Mouse (Mus musculus) lung, embryonic 14.5 days (tissue): Measurements from ENCODE around the gene Lrrc25. TPM values are rescaled to one million over a fixed set of nuclear protein-coding genes. Genes with fewer than 3 reads are reported as not detected.

Experiments
- ATAC-seq: fragments of 200-750 bp; cut with Nextera tagmentation; 2 replicates; pipeline ENCODE4 v1.8.0; 2017; ENCODE audit warnings: mild to moderate bottlenecking, moderate TSS enrichment, moderate library complexity; ENCODE audit not compliant: insufficient read depth
- DNase-seq: peaks from one replicate; pipeline ENCODE4 v3.0.0-alpha.2; 2015
- H3K27ac ChIP-seq: fragments of 300-500 bp; sonication (generic); 2 replicates; pipeline ENCODE4 v1.5.1; 2014; ENCODE audit warnings: low read depth, mild to moderate bottlenecking, moderate library complexity
- H3K27me3 ChIP-seq: fragments of 300-500 bp; sonication (generic); 2 replicates; pipeline ENCODE4 v1.6.1; 2014; ENCODE audit warnings: low read length, control low read depth; ENCODE audit not compliant: insufficient read depth
- H3K36me3 ChIP-seq: fragments of 300-500 bp; sonication (generic); 2 replicates; pipeline ENCODE4 v1.6.1; 2014; ENCODE audit warnings: control low read depth; ENCODE audit not compliant: insufficient read depth
- H3K4me1 ChIP-seq: fragments of 300-500 bp; sonication (generic); 2 replicates; pipeline ENCODE4 v1.6.1; 2014; ENCODE audit warnings: antibody characterized with exemption, control low read depth; ENCODE audit not compliant: insufficient read depth
- H3K4me2 ChIP-seq: fragments of 300-500 bp; sonication (generic); 2 replicates; pipeline ENCODE4 v1.6.1; 2014; ENCODE audit warnings: mild to moderate bottlenecking
- H3K4me3 ChIP-seq: fragments of 300-500 bp; sonication (generic); 2 replicates; pipeline ENCODE4 v1.5.1; 2014; ENCODE audit warnings: low read depth, low read length
- H3K9ac ChIP-seq: fragments of 300-500 bp; sonication (generic); 2 replicates; pipeline ENCODE4 v1.6.1; 2014
- H3K9me3 ChIP-seq: fragments of 300-500 bp; sonication (generic); 2 replicates; pipeline ENCODE4 v1.6.1; 2016; ENCODE audit warnings: low read depth, low read length, control low read depth
- CTCF ChIP-seq: IDR thresholded peaks from 2 replicates; pipeline ENCODE4 v1.5.1; 2016; ENCODE audit warnings: antibody characterized with exemption, low read depth
- WGBS: fragments of 180-500 bp; shearing (Covaris S2); extraction: QIAGEN DNeasy Blood & Tissue Kit; methylation state at CpG from one replicate; pipeline ENCODE4 v1.1.7; 2014; 5-methylcytosine and 5-hydroxymethylcytosine counted together
- polyA plus RNA-seq: library from polyadenylated mRNA; unstranded; fragments of >200 nt; fragmentation: Nextera tagmentation; extraction: Ambion mirVana; gene quantifications from 2 replicates; pipeline ENCODE4 v1.2.1, GENCODE M21; 2014

Lrrc25 gene
- polyA plus RNA-seq, 1 experiment from 2014 or later: 1.9 TPM

GRCm38 (mm10) chr8:70655469-70655868 is 39.5 kb downstream of the Lrrc25 start:
- WGBS: 58% methylated on average over 2 of the region's 2 CpGs
- Histone ChIP-seq H3K27me3 (no peaks in the 10 kb centered on the region), H3K9me3 (no peaks in the 10 kb centered on the region), H3K4me1 (peaks cover 9% of the 10 kb centered on the region), H3K27ac (no peak overlapping the region), H3K9ac (no peak overlapping the region), H3K36me3 (peaks cover 50% of the 10 kb centered on the region), H3K4me3 (no peak overlapping the region), H3K4me2 (no peak overlapping the region)
- DNase-seq: no peak
- ATAC-seq: no peak
- TF ChIP-seq CTCF: no peak

DNA sequence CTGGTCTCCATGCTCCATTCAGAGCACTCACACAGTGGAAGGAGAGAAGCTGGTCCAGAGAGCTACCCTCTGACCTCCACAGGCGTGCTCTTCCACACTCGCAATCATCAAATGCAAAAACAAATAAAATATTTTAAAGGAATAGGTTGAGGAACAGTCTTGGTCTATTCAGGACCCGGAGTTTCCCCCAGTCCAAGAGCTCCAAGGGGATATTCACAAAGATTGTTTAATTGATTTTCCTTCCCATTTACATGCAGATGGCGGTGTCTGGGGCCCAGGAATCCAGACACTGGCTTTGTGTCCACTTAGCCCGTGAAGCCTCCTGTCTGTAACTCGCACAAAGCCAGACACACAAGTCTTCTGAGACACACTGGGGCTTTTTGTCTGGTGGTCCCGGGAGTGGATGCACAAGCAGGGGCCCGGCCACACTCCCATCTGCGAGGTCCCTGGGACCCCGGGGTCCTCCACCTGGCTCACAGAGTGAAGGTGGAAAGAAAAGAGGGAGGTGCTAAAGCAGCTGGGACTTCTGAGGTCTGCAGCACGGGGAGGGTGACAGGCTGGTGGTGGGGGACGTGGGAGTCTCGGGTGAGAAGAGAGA is 40.3 kb downstream of the Lrrc25 start:
- H3K27ac ChIP-seq: no peak overlapping the region
- ATAC-seq (no peak), DNase-seq (no peak)
- peaks cover 9% of the 10 kb centered on the region for H3K4me1 ChIP-seq
- H3K27me3 ChIP-seq: no peaks in the 10 kb centered on the region
- H3K36me3 ChIP-seq: peaks cover 42% of the 10 kb centered on the region
- H3K4me2 ChIP-seq: no peak overlapping the region
- no peak overlapping the region for H3K4me3 ChIP-seq
- no peak overlapping the region for H3K9ac ChIP-seq
- no peaks in the 10 kb centered on the region for H3K9me3 ChIP-seq
- WGBS: 75% methylated on average over 13 of the region's 13 CpGs
- TF ChIP-seq CTCF: no peak

DNA sequence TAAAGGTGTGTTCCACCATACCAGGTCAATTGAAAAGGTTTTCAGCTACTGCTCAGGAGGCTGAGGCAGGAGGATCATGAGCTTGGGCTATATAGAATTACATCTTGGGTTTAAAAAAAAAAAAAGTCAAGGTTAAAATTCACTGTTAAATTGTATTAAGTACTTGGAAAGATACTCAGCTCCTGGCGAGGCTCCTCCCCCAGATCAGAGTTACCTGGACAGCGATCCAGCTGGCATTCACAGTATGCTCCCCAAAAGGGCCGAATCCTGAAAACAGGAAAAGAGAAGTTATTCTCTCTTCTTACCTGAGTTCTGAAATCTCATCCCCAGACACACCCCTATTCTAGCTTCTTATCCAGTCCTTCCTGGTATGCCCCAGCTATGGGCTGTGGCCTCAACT is 41.3 kb downstream of the Lrrc25 start:
- Histone ChIP-seq H3K4me1 (peaks cover 9% of the 10 kb centered on the region), H3K36me3 (peaks cover 34% of the 10 kb centered on the region), H3K4me2 (no peak overlapping the region), H3K9me3 (no peaks in the 10 kb centered on the region), H3K27ac (no peak overlapping the region), H3K27me3 (no peaks in the 10 kb centered on the region), H3K4me3 (no peak overlapping the region), H3K9ac (no peak overlapping the region)
- WGBS: 94% methylated on average over 3 of the region's 3 CpGs
- no peak for ATAC-seq
- no peak for DNase-seq
- no peak for TF ChIP-seq CTCF

DNA sequence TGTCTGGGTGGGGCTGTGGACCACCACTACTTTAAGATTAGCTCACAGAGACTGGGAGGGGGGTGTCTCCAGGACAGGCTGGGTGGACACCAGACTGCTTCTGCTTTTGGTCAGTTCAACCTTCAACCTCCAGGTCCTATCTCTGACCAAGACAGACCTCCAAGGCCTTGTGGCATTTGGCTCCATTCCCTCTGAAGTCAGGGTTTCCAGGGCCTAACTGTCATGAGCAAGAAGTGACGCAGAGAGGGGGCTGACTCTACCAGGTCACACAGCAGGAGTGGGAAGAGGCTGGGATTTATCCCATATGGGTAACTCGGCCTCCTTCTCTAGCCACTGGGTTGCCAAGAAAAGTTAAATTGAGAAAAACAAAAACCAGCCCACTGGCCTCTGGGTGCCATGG is 41.8 kb downstream of the Lrrc25 start:
- H3K27ac ChIP-seq: no peak overlapping the region
- DNase-seq (no peak), ATAC-seq (no peak)
- peaks cover 9% of the 10 kb centered on the region for H3K4me1 ChIP-seq
- no peaks in the 10 kb centered on the region for H3K27me3 ChIP-seq
- no peak for TF ChIP-seq CTCF
- WGBS: 74% methylated on average over 2 of the region's 2 CpGs
- no peaks in the 10 kb centered on the region for H3K9me3 ChIP-seq
- H3K4me2 ChIP-seq: peak overlapping the region; percentile 91; the same call in 1 of the 2 replicates
- no peak overlapping the region for H3K4me3 ChIP-seq
- H3K9ac ChIP-seq: peak overlapping the region; percentile 83; the same call in 1 of the 2 replicates
- peaks cover 29% of the 10 kb centered on the region for H3K36me3 ChIP-seq

DNA sequence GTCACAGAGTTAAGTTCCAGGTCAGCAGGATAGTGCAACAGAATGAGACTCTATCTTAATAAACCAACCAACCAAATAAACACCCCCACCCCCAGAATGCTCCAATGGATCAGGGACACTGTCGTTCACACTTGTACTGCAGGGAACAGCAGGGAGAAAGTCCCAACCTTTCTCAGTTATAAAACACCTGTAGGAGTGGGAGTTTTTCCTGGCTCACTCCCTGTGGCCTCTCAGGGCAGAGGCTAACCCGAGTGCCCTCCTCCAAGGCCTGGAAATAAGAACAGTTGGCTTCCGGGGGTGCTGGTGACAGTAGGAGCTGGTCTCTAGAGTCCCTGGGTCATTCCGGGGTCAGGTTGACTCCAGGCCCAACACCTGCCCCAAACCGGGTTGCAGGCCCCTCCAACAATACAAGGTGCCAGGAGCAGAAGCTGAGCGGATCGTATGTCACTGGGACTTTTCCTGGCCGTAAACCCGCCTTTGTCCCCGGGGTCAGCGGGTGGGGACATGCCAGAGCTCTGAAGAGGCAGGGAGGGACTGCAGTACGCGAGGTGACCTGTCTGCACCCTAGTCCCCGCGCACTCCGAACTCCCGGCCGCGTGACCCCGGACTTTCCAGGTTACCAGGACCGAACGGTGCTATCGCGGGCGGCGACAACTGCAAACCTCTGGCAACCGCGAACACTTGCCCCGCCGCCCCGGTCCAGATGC is 43.1 kb downstream of the Lrrc25 start:
- WGBS: 2% methylated on average over 31 of the region's 31 CpGs
- H3K4me3 ChIP-seq: peak overlapping the region; percentile 79
- H3K27me3 ChIP-seq: no peaks in the 10 kb centered on the region
- no peak for TF ChIP-seq CTCF
- H3K36me3 ChIP-seq: peaks cover 24% of the 10 kb centered on the region
- no peaks in the 10 kb centered on the region for H3K9me3 ChIP-seq
- peak; percentile 59; the same call in 1 of the 2 replicates for ATAC-seq
- H3K4me2 ChIP-seq: peak overlapping the region; percentile 91
- no peak for DNase-seq
- H3K4me1 ChIP-seq: peaks cover 9% of the 10 kb centered on the region
- peak overlapping the region; percentile 73 for H3K27ac ChIP-seq
- H3K9ac ChIP-seq: peak overlapping the region; percentile 83

- H3K9ac ChIP-seq: peak overlapping the region; percentile 83
- DNase-seq (peak; percentile 98), ATAC-seq (peak; percentile 97)
- no peaks in the 10 kb centered on the region for H3K27me3 ChIP-seq
- H3K9me3 ChIP-seq: no peaks in the 10 kb centered on the region
- WGBS: 1% methylated on average over 44 of the region's 44 CpGs
- H3K4me3 ChIP-seq: peak overlapping the region; percentile 79
- H3K27ac ChIP-seq: peak overlapping the region; percentile 73
- peak overlapping the region; percentile 91 for H3K4me2 ChIP-seq
- no peak for TF ChIP-seq CTCF
- peaks cover 18% of the 10 kb centered on the region for H3K36me3 ChIP-seq
- peaks cover 9% of the 10 kb centered on the region for H3K4me1 ChIP-seq
Measured at GRCm38 (mm10) chr8:70659604-70660272, 43.8 kb downstream of the Lrrc25 start.

- H3K27me3 ChIP-seq: no peaks in the 10 kb centered on the region
- ATAC-seq: peak; percentile 75
- peak within 1 kb of the TSS; percentile 73 for H3K27ac ChIP-seq
- no peak for TF ChIP-seq CTCF
- peaks cover 9% of the 10 kb centered on the region for H3K4me1 ChIP-seq
- 3% methylated on average over 14 of the region's 14 CpGs for WGBS
- DNase-seq: peak; percentile 79
- H3K9me3 ChIP-seq: no peaks in the 10 kb centered on the region
- H3K36me3 ChIP-seq: peaks cover 13% of the 10 kb centered on the region
- peak within 1 kb of the TSS; percentile 91 for H3K4me2 ChIP-seq
- peak within 1 kb of the TSS; percentile 83 for H3K9ac ChIP-seq
- peak within 1 kb of the TSS; percentile 79 for H3K4me3 ChIP-seq
Measured at GRCm38 (mm10) chr8:70660273-70660725, 44.3 kb downstream of the Lrrc25 start, which contains the start of gene Pgpep1. Gene Pgpep1 (minus strand): TSS chr8:70660388.
